Mouse (Mus musculus): ENCODE measurements at regions not wholly inside any gene's neighbourhood (a gene's known extent, or its start where the extent isn't known, plus 50 kb on each side); places are given as distances from the start of the nearest gene placed in this dataset.

DNA sequence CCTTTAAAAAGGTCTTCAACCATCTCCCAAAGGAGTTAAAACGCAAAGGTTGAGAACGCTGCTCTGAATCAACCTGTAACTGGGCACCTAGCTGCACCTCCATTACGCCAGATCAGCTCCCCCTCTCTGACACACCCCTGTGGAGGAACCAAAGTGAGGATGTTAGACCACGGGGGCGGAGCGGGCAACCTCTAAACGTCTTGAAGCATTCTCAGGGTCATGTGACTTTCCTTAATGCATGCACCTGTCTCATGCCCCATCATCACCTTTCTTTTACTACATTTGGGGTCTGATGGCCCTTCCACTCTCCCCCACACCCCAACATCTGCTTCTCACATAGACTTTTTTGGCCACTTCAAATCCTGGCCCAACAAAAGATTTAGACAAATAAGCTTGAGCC, 77.9 kb upstream of the Med13l start:
- TF ChIP-seq EP300 (IDR thresholded peaks at IDR 0.05; ENCODE audit: low read depth): no peak
- TF ChIP-seq CTCF (IDR thresholded peaks at IDR 0.05; ENCODE audit: low read depth): no peak
